Mouse (Mus musculus) ES-E14 (cell line): Measurements from ENCODE around the gene Rom1.

Experiments
- CHD2 ChIP-seq: IDR thresholded peaks from 2 replicates; pipeline ENCODE4 v1.6.1; 2014; ENCODE audit warnings: mild to moderate bottlenecking, low read depth, low read length, inconsistent platforms
- HCFC1 ChIP-seq: IDR thresholded peaks from 2 replicates; pipeline ENCODE4 v1.6.1; 2012; ENCODE audit warnings: low read length, inconsistent platforms, borderline replicate concordance; ENCODE audit not compliant: insufficient read depth
- MAFK ChIP-seq: IDR thresholded peaks from 2 replicates; pipeline ENCODE4 v1.6.1; 2014; ENCODE audit warnings: mild to moderate bottlenecking, low read depth, low read length, inconsistent platforms; ENCODE audit not compliant: insufficient read depth
- ZC3H11A ChIP-seq: IDR thresholded peaks from 2 replicates; pipeline ENCODE4 v1.6.1; 2012; ENCODE audit warnings: low read depth, mild to moderate bottlenecking, inconsistent platforms, low read length, borderline replicate concordance
- ZNF384 ChIP-seq: IDR thresholded peaks from 2 replicates; pipeline ENCODE4 v1.6.1; 2012; ENCODE audit warnings: low read depth, low read length, inconsistent platforms

- TF ChIP-seq ZNF384 = no peak
- no peak for TF ChIP-seq HCFC1
- TF ChIP-seq ZC3H11A = no peak
- TF ChIP-seq MAFK = no peak
- no peak for TF ChIP-seq CHD2
Observed at GRCm38 (mm10) chr19:8967373-8967743, 38.2 kb upstream of the Rom1 start.
